Mouse (Mus musculus) neural tube, embryonic 11.5 days (tissue): ENCODE measurements around the gene Ctdspl. TPM values are rescaled to one million over a fixed set of nuclear protein-coding genes. Genes with fewer than 3 reads are reported as not detected.

Experiments
- ATAC-seq: fragments of 200-750 bp; cut with Nextera tagmentation; 2 replicates; pipeline ENCODE4 v1.8.0; 2017; ENCODE audit warnings: moderate number of reproducible peaks, mild to moderate bottlenecking, moderate TSS enrichment, moderate library complexity; ENCODE audit not compliant: insufficient read depth, low FRiP score, low TSS enrichment
- DNase-seq: peaks from one replicate; pipeline ENCODE4 v3.0.0-alpha.2; 2015; ENCODE audit warnings: low spot score
- H3K27ac ChIP-seq: fragments of 300-500 bp; sonication (generic); 2 replicates; pipeline ENCODE4 v1.5.1; 2014; ENCODE audit warnings: low read depth, mild to moderate bottlenecking, low read length
- H3K27me3 ChIP-seq: fragments of 300-500 bp; sonication (generic); 2 replicates; pipeline ENCODE4 v1.6.1; 2014; ENCODE audit warnings: mild to moderate bottlenecking, low read length, mixed read lengths; ENCODE audit not compliant: control insufficient read depth, insufficient read depth
- H3K36me3 ChIP-seq: fragments of 300-500 bp; sonication (generic); 2 replicates; pipeline ENCODE4 v1.6.1; 2014; ENCODE audit warnings: mild to moderate bottlenecking, low read length, moderate library complexity, mixed read lengths; ENCODE audit not compliant: control insufficient read depth, insufficient read depth
- H3K4me1 ChIP-seq: fragments of 300-500 bp; sonication (generic); 2 replicates; pipeline ENCODE4 v1.6.1; 2014; ENCODE audit warnings: low read length, mixed read lengths; ENCODE audit not compliant: control insufficient read depth, insufficient read depth
- H3K4me2 ChIP-seq: fragments of 300-500 bp; sonication (generic); 2 replicates; pipeline ENCODE4 v1.6.1; 2014; ENCODE audit warnings: low read depth, mild to moderate bottlenecking, moderate library complexity
- H3K4me3 ChIP-seq: fragments of 300-500 bp; sonication (generic); 2 replicates; pipeline ENCODE4 v1.5.1; 2014; ENCODE audit warnings: low read depth, low read length
- H3K9ac ChIP-seq: fragments of 300-500 bp; sonication (generic); 2 replicates; pipeline ENCODE4 v1.6.1; 2014; ENCODE audit warnings: mild to moderate bottlenecking, low read length
- H3K9me3 ChIP-seq: fragments of 300-500 bp; sonication (generic); 2 replicates; pipeline ENCODE4 v1.6.1; 2016; ENCODE audit warnings: low read length; ENCODE audit not compliant: control insufficient read depth
- WGBS: fragments of 180-500 bp; shearing (Covaris S2); extraction: QIAGEN DNeasy Blood & Tissue Kit; methylation state at CpG from one replicate; pipeline ENCODE4 v1.1.7; 2014; 5-methylcytosine and 5-hydroxymethylcytosine counted together
- polyA plus RNA-seq: library from polyadenylated mRNA; unstranded; fragments of >200 nt; fragmentation: Nextera tagmentation; extraction: Ambion mirVana; gene quantifications from 2 replicates; pipeline ENCODE4 v1.2.1, GENCODE M21; 2014

Gene Ctdspl
- polyA plus RNA-seq, 1 experiment from 2014 or later, result 8.6 TPM

GRCm38 (mm10) chr9:118991750-118992585, 65.7 kb downstream of the Ctdspl start:
- Histone ChIP-seq H3K4me1 (peaks cover 11% of the 10 kb centered on the region), H3K4me2 (no peak overlapping the region), H3K27me3 (no peaks in the 10 kb centered on the region), H3K4me3 (no peak overlapping the region), H3K27ac (no peak overlapping the region), H3K9me3 (no peaks in the 10 kb centered on the region), H3K9ac (no peak overlapping the region), H3K36me3 (no peaks in the 10 kb centered on the region)
- WGBS, result 92% methylated on average over 21 of the region's 21 CpGs
- DNase-seq, result no peak
- no peak for ATAC-seq

- no peaks in the 10 kb centered on the region for H3K27me3 ChIP-seq
- peaks cover 9% of the 10 kb centered on the region for H3K4me1 ChIP-seq
- ATAC-seq (no peak), DNase-seq (no peak)
- no peak overlapping the region for H3K4me3 ChIP-seq
- H3K9ac ChIP-seq, result no peak overlapping the region
- no peaks in the 10 kb centered on the region for H3K9me3 ChIP-seq
- no peak overlapping the region for H3K4me2 ChIP-seq
- no peak overlapping the region for H3K27ac ChIP-seq
- no peaks in the 10 kb centered on the region for H3K36me3 ChIP-seq
- WGBS, result 92% methylated on average over 5 of the region's 5 CpGs
Measured at GRCm38 (mm10) chr9:118992586-118992955, 66.3 kb downstream of the Ctdspl start.

GRCm38 (mm10) chr9:118994524-118995227, 68.4 kb downstream of the Ctdspl start:
- ATAC-seq (no peak), DNase-seq (no peak)
- no peak overlapping the region for H3K4me3 ChIP-seq
- no peaks in the 10 kb centered on the region for H3K9me3 ChIP-seq
- no peak overlapping the region for H3K9ac ChIP-seq
- H3K4me1 ChIP-seq, result peaks cover 2% of the 10 kb centered on the region; the same call in 1 of the 2 replicates
- 83% methylated on average over 12 of the region's 12 CpGs for WGBS
- H3K36me3 ChIP-seq, result no peaks in the 10 kb centered on the region
- H3K27ac ChIP-seq, result no peak overlapping the region
- H3K4me2 ChIP-seq, result no peak overlapping the region
- no peaks in the 10 kb centered on the region for H3K27me3 ChIP-seq

- Histone ChIP-seq H3K27ac (no peak overlapping the region), H3K9me3 (no peaks in the 10 kb centered on the region), H3K27me3 (no peaks in the 10 kb centered on the region), H3K4me2 (no peak overlapping the region), H3K4me1 (no peaks in the 10 kb centered on the region), H3K9ac (no peak overlapping the region), H3K4me3 (no peak overlapping the region), H3K36me3 (no peaks in the 10 kb centered on the region)
- WGBS, result 80% methylated on average over 6 of the region's 6 CpGs
- no peak for ATAC-seq
- DNase-seq, result no peak
Measured at GRCm38 (mm10) chr9:118995539-118995938, 69.3 kb downstream of the Ctdspl start.

- H3K27me3 ChIP-seq, result no peaks in the 10 kb centered on the region
- H3K4me3 ChIP-seq, result no peak overlapping the region
- no peak overlapping the region for H3K4me2 ChIP-seq
- H3K36me3 ChIP-seq, result no peaks in the 10 kb centered on the region
- DNase-seq (no peak), ATAC-seq (no peak)
- no peak overlapping the region for H3K27ac ChIP-seq
- WGBS, result 91% methylated on average over 6 of the region's 6 CpGs
- H3K9me3 ChIP-seq, result no peaks in the 10 kb centered on the region
- H3K9ac ChIP-seq, result no peak overlapping the region
- H3K4me1 ChIP-seq, result no peaks in the 10 kb centered on the region
Measured at GRCm38 (mm10) chr9:118997241-118997640, 71.0 kb downstream of the Ctdspl start.

GRCm38 (mm10) chr9:119000196-119000595, 73.9 kb downstream of the Ctdspl start:
- Histone ChIP-seq H3K27me3 (no peaks in the 10 kb centered on the region), H3K4me2 (no peak overlapping the region), H3K4me1 (no peaks in the 10 kb centered on the region), H3K9ac (no peak overlapping the region), H3K27ac (no peak overlapping the region), H3K9me3 (no peaks in the 10 kb centered on the region), H3K4me3 (no peak overlapping the region), H3K36me3 (no peaks in the 10 kb centered on the region)
- ATAC-seq (no peak), DNase-seq (no peak)
- WGBS, result 67% methylated on average over 6 of the region's 6 CpGs

GRCm38 (mm10) chr9:119002267-119002666, 76.0 kb downstream of the Ctdspl start:
- Histone ChIP-seq H3K4me3 (no peak overlapping the region), H3K9me3 (no peaks in the 10 kb centered on the region), H3K4me1 (no peaks in the 10 kb centered on the region), H3K27ac (no peak overlapping the region), H3K36me3 (no peaks in the 10 kb centered on the region), H3K4me2 (no peak overlapping the region), H3K27me3 (no peaks in the 10 kb centered on the region), H3K9ac (no peak overlapping the region)
- ATAC-seq (no peak), DNase-seq (no peak)
- WGBS, result 77% methylated on average over 17 of the region's 17 CpGs

- Histone ChIP-seq H3K27ac (no peak overlapping the region), H3K4me2 (no peak overlapping the region), H3K4me1 (no peaks in the 10 kb centered on the region), H3K27me3 (no peaks in the 10 kb centered on the region), H3K9me3 (no peaks in the 10 kb centered on the region), H3K36me3 (no peaks in the 10 kb centered on the region), H3K4me3 (no peak overlapping the region), H3K9ac (no peak overlapping the region)
- 84% methylated on average over 23 of the region's 23 CpGs for WGBS
- ATAC-seq (no peak), DNase-seq (no peak)
Measured at GRCm38 (mm10) chr9:119003990-119004702, 77.9 kb downstream of the Ctdspl start.
